15 mouse cellular contexts compared by ENCODE assay signal in the genomic region with DNA sequence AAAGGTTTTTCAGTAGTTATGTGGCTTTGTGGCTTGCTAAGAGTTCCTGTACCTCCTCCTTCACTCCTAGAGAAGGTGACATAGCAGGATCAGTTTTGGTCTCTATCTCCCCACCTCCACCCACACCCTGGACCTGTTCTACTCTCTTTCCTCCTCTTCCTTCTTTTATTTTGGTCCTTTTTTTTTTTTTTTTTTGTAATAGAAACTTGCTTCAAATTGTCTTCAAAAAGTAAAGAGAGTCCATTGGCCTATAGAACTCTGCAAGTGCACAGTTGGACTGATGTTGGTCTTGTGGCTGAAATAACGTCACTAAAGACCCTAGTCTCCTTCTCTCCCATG.
DNase-seq lines count a peak whose midpoint lies in the region; ATAC-seq and TF ChIP-seq lines count a peak whose summit lies in the region.
"Had no signal": no experiment of that assay in that cellular context is flagged by ENCODE, and none has a peak within 500 bp of the region (broad histone marks: within the 10 kb centered on the region; RNA-seq: fewer than 3 reads in every experiment).

No protein-coding gene starts in this region.

- no peak overlapping the region for H3K9ac ChIP-seq in heart, embryonic 16.5 days (ENCODE audit: low read length)
- H3K9ac ChIP-seq in intestine, embryonic 16.5 days (ENCODE audit: low read depth, low read length): no peak overlapping the region
- H3K9ac ChIP-seq: forebrain, embryonic 13.5 days; hindbrain, embryonic 14.5 days; liver, embryonic 13.5 days; lung, embryonic 14.5 days; midbrain, embryonic 13.5 days had no signal

- H3K27me3 ChIP-seq in heart, embryonic 16.5 days (ENCODE audit: control insufficient read depth, insufficient read depth, low read length): no peaks in the 10 kb centered on the region
- no peaks in the 10 kb centered on the region for H3K27me3 ChIP-seq in intestine, embryonic 16.5 days (replicated peaks; ENCODE audit: control insufficient read depth, insufficient read depth, low read length)
- H3K27me3 ChIP-seq: forebrain, embryonic 13.5 days; liver, embryonic 13.5 days; megakaryocyte, embryonic 14.5 days; midbrain, embryonic 13.5 days had no signal

- H3K27ac ChIP-seq in heart, embryonic 16.5 days (ENCODE audit: low read length): peak overlapping the region; percentile 67
- H3K27ac ChIP-seq in layer of hippocampus, adult 2 months: peak overlapping the region; percentile 12; the same call in 1 of the 2 replicates
- H3K27ac ChIP-seq in intestine, embryonic 16.5 days (ENCODE audit: low read length): peak overlapping the region; percentile 66; the same call in 1 of the 2 replicates
- H3K27ac ChIP-seq: forebrain, embryonic 13.5 days; hindbrain, embryonic 14.5 days; left cerebral cortex, adult 2 months; liver, embryonic 13.5 days; midbrain, embryonic 13.5 days had no signal

- TF ChIP-seq CTCF in layer of hippocampus, adult 2 months (conservative IDR thresholded peaks at IDR 0.05): no peak

- no peak for ATAC-seq in heart, embryonic 16.5 days (replicated peaks; ENCODE audit: extremely low read depth, insufficient read depth, low FRiP score)
- no peak for ATAC-seq in intestine, embryonic 16.5 days
- ATAC-seq: forebrain, embryonic 13.5 days; midbrain, embryonic 13.5 days had no signal

- H3K4me3 ChIP-seq in heart, embryonic 16.5 days (ENCODE audit: low read length): no peak overlapping the region
- H3K4me3 ChIP-seq in layer of hippocampus, adult 2 months: no peak overlapping the region
- H3K4me3 ChIP-seq in intestine, embryonic 16.5 days (ENCODE audit: low read length): no peak overlapping the region
- H3K4me3 ChIP-seq: forebrain, embryonic 13.5 days; left cerebral cortex, adult 2 months; liver, embryonic 13.5 days; midbrain, embryonic 13.5 days had no signal

- no peaks in the 10 kb centered on the region for H3K36me3 ChIP-seq in heart, embryonic 16.5 days (ENCODE audit: control insufficient read depth, insufficient read depth)
- H3K36me3 ChIP-seq in intestine, embryonic 16.5 days (ENCODE audit: control insufficient read depth, insufficient read depth, low read length): no peaks in the 10 kb centered on the region
- H3K36me3 ChIP-seq: liver, embryonic 13.5 days; midbrain, embryonic 13.5 days had no signal

- H3K4me1 ChIP-seq in heart, embryonic 16.5 days (ENCODE audit: control insufficient read depth, insufficient read depth, low read length): peaks cover 21% of the 10 kb centered on the region
- H3K4me1 ChIP-seq in intestine, embryonic 16.5 days (ENCODE audit: control insufficient read depth, insufficient read depth, low read length): peaks cover 7% of the 10 kb centered on the region; the same call in 1 of the 2 replicates
- H3K4me1 ChIP-seq: midbrain, embryonic 13.5 days had no signal

- DNase-seq in heart, postnatal 4 days: no peak
- DNase-seq in layer of hippocampus, adult 2 months (ENCODE audit: low spot score in 2 of 2): no peak
- no peak for DNase-seq in layer of hippocampus, postnatal 14 days (ENCODE audit: low spot score in 2 of 2)
- DNase-seq in lung, adult 18-20 months: no peak
- DNase-seq in ovary, postnatal 14 days (ENCODE audit: low spot score): no peak
- DNase-seq: thymus, postnatal 25 days had no signal

- no peak overlapping the region for H3K4me2 ChIP-seq in heart, embryonic 16.5 days (ENCODE audit: low read depth, low read length)
- no peak overlapping the region for H3K4me2 ChIP-seq in intestine, embryonic 16.5 days (ENCODE audit: low read depth, low read length)
- H3K4me2 ChIP-seq: forebrain, embryonic 13.5 days; hindbrain, embryonic 14.5 days; lung, embryonic 14.5 days; midbrain, embryonic 13.5 days had no signal

- no peaks in the 10 kb centered on the region for H3K9me3 ChIP-seq in heart, embryonic 16.5 days (replicated peaks; ENCODE audit: control insufficient read depth, low read length)
- H3K9me3 ChIP-seq in intestine, embryonic 16.5 days (ENCODE audit: control insufficient read depth, low read length): no peaks in the 10 kb centered on the region
- H3K9me3 ChIP-seq: forebrain, embryonic 13.5 days; liver, embryonic 13.5 days; megakaryocyte, embryonic 14.5 days; midbrain, embryonic 13.5 days had no signal

- WGBS in heart, embryonic 16.5 days: 80% methylated on average over 1 of the region's 1 CpGs
- 83% methylated on average over 1 of the region's 1 CpGs for WGBS in intestine, embryonic 16.5 days

Comparison
In these comparisons a context has a peak if more than half of its experiments do, and no peak if none do; other contexts are left out.
1. H3K27ac ChIP-seq: peak in every context shown above with its lines; median percentile 67 in heart, embryonic 16.5 days; 66 in intestine, embryonic 16.5 days; 12 in layer of hippocampus, adult 2 months.